Mouse (Mus musculus) embryo, embryonic 10.5 days (tissue): ENCODE results near the gene E330034G19Rik.
"Not testable (repeated sequence)": the region's sequence is repeated elsewhere in the genome, so short reads cannot be mapped to it uniquely, and the experiment has no call there.

Source experiments
- DNase-seq: peaks from one replicate; pipeline ENCODE4 v3.0.0-alpha.2; 2015; ENCODE audit warnings: low spot score

Gene E330034G19Rik

DNA sequence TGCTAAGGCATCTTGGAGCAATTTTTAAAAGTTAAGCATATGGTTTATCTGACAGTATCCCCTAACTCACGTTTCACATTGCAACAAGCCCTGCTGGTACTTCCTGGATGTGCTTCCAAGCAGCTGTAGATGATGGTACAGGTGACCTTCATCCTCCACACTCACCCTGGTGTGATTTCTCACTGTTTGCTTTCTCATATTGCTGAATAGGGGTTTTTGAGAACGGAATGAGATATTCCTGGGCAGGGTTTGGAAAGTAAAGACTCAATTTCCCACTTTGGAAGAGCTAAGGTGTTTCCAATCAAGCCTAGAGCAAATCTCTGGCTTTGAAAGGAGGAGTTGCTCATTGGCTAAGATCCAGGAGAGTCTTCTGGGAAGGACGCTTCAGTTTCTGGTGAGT, at the start of gene E330034G19Rik:
Gene E330034G19Rik (plus strand): TSS at position 301 of the 400 bp plus-strand sequence.
- no peak for DNase-seq

DNA sequence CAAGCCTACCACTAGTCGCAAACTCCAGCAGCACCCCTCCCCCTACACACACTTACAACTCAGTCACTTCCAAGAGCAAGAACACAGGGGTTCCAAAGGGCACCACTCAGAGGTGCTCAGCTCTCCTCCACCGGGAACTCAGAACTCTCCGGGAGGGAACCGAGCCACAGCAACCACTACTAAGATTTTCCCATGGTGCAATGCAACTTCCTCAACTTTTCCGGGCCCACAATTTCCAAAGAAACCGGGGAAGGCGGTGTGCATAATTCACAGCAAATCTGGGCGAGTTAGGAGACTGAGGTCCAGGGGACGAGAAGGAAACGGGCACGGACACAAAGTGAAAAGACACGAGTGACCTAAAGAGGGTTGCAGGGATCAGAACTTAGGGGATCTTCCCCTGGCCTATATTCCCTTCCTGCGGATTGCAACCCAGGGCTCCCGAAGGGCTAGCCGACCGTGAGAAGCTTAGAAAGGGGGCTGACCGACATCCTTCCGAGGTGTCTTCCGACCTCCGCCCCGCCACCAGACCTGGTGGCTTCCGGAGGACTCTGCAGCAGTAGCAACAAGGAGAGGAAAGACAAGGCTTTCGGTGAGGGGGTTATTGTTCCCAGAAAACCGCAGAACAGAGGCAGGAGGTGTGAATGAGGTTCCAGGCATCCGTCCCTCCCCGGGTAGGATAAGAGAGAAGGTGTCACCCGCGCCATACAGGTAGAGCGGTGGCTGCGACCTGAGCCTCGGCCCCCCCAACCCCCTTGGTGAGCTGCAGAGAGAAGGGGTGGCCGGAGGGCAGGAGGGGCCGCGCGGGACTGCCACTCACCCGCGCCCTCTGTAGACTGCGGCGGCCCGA, 48.5 kb upstream of the E330034G19Rik start:
- DNase-seq: peak; percentile 69

DNA sequence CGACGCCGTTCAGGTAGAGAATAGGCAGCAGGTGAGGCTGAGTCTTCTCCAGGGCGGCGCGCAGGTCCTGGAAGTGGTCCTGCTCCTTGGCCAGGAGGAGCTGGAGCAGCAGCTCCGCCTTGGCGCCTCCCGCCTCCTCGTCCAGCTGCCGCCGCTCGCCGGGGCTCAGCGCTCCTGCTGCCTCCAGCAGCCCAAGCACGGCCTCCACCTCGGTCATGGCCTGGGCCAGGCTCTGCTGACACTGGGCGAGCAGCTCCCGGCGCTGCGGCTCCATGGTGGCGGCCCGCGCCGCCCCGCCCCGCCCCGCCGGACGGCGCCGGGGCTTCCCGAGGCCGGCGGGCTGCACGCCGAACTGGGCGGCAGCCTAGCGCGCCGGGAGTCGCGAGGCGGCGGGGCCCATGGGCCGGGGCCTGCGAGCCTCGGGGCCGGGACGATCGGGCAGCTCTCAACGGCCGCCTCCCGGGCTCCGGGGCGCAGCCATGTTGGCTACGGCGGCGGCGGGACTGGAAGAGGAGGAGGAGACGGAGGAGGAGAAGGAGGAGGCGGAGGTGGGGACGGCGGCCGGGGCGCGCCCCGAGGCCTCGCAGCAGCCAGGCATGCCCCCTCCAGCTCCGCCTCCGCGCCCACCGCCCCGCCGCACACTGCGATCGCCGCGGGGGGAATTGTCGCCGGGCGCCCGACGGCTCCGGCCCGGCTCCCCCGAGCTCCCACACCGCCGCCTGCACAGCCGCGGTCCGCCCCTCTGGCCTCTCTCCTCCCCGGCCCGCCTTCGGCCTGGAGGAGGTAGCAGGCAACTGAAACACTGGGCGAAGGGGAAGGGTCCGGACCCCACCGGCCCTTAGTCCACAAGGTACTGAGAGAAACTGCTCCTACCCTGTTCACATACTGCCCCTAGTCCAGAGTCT, 47.6 kb upstream of the E330034G19Rik start, which contains the start of gene Dlg5:
Gene Dlg5 (minus strand): TSS at position 744 of the 905 bp plus-strand sequence.
- peak; percentile 71 for DNase-seq

DNA sequence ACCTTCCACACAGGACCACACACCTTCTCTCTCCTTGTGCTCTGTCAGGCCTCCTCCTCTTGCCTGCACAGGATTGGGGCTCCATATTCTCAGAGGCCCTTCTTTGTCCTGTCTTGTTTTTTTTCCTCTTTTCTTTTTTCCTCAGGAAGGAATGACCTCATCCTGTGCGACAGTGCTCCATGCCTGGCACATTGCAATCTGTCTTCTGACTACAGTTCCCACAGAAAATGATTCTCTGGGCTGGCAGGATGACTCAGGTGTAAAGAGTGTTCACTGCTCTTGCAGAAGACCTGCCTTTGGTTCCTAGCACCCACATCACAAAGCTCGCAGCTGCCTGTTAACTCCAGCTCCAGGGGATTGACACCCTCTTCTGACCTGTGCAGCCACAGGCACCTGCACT, 43.1 kb upstream of the E330034G19Rik start:
- no peak for DNase-seq

DNA sequence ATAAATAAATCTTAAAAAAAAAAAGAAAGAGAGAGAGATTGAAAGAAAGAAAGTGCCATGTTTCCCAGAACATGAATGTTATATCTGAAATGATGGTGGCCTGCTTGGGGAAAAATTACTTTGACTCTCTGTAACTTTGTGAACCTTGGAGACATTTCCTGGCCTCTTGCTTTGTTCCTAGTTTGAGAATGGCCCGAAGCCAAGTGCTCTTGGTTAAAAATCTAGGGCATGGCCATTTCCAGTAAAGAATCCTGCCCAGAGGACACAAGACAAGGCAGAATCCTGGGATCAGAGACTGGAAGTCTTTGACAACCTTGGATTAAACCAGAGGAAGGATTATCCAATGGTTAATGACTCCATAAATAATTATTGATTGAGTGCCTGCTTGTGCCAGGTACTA, 41.7 kb upstream of the E330034G19Rik start:
- DNase-seq: no peak

DNA sequence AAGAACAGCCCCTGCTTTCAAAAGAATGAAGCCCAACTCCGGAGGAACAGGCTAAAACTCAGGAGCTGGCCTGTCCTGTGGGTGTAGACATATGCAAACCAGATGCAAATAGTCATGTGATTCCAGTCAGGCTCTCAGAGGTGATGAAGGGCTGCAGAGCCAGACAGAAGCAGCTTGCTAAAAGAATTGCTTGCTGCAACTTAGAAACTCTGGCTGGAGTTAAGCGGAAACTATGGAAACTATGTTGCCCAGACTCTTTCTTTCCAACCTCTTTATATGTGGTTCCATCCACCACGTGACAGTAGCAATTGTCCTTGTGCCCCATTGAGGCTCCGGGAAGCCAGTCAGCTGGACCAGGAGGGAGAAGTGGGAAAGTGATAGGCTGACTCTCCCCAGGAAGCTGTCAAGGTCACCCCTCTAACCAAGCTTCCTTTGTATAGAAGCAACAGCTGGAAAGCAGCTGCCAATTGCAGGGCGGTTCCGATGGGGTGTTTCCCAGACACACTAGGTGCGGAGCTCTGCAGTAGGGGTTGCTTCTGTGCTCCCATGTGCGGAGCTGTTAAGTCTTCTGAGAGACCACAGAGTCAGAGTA, 39.3 kb upstream of the E330034G19Rik start:
- DNase-seq: peak; percentile 80

DNA sequence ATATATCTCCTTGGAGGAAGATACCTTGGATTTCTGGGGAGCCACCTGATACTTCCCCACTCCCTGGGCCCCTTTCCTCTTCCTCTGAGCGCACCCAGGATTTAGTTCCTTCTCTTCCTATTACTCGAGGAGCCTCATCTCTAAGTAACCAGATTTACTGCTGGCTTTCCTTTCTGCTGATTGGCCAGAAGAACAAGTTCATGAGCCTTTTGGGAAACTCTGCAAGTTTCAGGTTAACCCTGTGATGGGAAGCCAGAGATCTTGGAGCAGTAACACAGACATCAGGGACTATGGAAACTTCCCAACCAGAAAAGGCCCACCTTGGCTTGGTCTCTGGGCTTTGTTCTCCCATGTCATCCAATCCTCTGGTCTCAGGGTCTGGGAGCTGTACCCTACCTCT, 37.1 kb upstream of the E330034G19Rik start:
- no peak for DNase-seq

DNA sequence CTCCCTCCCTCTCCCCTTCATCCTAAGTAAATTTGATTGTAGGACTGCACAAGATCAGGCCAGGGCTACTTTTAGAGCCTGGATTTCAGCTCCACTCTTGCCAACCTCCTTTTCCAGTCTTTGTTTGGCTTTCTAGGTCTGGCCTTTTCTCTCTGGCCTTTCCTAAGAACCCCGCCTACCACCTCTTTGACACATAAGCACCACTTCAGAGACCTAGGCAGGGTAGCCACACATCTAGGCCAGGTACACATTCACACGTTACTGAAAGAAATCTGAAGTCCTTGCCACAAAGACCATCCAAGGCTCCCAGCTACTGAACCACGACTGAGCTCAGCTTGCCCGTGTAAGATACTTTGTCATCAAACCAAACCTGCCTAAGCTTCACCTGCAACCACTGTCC, 32.6 kb upstream of the E330034G19Rik start:
- DNase-seq: no peak

DNA sequence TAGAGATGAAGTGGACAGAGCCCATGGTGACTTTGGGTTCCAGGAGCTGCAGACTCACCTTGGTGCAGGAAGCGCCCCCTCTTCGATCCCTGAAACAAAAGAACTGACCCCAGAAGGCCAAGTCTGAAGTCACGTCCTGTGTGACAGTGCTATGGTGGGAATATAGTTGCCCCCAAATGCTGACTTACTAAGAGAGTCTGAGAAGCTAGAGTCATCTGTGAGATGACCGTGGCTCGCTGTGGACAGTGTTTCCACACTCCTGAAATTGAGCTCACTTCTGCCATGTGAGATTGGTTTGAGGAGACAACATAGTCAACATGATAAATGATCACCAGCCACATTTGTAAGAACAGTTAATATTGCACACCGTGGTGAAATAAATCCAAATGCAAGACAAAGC, 30.6 kb upstream of the E330034G19Rik start:
- no peak for DNase-seq

DNA sequence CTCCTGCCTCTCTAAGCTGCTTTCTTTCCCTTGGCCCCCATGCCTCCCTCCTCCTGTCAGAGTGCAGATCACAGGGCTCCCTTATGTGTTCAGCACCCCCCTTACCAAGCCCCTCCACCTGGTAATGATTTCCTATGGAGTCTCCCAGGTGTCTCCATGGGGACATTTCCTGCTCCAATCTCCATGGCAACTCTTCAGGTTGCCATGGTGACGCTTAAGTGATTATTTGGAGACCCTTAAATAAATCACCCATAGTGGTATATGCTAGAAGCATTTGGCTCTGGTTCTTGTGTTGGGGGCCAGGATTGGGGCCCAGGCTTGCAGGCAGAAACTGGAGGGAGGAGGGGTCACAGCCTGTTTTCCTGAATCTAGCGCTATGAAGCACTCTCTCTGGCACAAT, 30.1 kb upstream of the E330034G19Rik start:
- peak; percentile 88 for DNase-seq

DNA sequence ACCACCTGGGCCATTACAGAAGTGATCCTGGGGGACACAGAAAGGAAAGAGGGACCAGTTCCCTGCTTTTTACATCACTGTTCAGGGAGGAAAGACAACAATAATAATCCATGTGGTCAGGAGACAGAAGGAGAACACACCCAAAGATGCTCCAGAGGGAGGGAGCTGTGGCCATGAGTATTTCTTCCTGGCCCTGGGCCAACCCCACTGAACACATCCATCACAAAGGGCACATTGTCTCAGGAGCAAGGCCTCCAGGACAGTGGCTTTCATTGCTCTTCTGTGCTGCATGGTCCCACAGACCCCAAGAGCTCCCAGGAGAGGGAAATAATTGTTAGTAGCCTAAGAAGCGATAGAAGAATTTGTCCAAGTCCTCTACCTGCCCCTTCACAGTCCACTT, 23.4 kb upstream of the E330034G19Rik start:
- DNase-seq: no peak

DNA sequence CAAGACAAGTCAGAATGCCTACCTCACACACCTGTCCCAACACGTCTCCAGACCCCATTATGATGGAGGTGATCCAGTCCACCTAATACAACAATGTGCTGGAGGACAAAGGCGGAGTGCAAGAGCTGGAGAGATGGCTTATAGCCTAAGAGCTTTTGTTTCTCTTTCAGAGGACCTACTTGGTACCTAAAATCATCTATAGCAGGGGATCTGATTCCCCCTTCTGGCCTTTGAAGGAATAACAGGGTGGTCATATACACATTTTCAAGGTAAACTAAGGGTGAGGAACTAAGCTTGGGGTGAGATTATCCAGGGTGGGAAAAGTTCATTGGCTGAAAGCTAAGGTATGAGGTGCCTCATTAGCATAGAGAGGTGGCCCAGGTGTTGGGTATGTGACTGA, 19.4 kb upstream of the E330034G19Rik start:
- peak; percentile 63 for DNase-seq

DNA sequence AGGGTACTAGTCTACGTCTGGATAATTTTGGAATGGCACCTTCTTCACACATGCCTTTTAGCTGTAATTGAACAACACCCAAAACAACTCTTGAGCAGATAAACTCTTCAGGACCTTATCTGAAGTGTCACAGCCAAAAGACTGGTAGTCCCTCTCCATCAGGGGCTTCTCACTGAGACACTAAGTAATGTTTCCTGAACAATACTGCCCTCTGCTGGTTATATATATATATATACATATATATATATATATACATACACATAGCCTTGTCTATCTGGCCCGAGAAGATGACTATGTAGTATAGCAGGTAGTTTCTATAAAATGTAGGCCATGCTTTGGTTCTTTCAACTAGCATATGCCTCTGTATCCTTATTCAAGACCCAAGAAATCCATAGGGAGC, 17.5 kb upstream of the E330034G19Rik start:
- DNase-seq: peak; percentile 70

DNA sequence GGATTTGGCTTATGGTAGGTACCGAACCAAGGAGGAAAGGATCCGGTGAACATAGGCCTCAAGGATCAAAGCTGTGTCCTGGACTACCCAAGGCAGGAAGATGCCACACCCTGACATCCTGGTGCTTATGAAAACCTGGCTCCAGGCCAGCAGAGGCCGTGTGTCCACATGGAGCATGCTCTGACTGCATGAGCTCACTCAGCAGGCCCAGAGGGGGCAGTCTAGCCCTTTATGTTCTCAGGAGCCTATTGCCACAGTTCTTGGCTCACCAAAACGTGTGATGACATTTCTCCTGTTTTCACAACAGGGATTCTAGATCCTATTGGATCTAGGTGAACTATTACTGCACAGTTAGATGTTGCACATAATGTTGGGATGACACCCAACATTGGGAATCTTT, 11.7 kb upstream of the E330034G19Rik start:
- no peak for DNase-seq

DNA sequence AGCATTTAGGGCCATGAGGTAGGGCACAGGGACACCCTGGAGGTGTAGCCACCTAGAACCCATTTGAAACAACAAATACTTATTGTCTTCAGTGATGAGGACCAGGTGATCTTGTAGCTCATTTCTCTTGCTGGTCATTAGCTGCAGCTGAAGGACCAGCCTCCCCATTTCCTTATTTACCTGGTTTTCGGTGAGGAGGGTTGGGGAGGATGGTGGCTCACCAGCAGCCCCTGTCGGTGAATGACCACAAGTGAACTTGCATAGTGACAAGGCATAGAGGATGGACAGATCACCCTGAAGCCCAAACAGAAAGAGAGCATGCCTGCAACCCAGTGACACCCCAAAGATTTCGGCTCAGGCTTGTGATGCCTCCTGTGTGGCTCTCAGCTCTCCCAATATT, 10.7 kb upstream of the E330034G19Rik start:
- DNase-seq: no peak

DNA sequence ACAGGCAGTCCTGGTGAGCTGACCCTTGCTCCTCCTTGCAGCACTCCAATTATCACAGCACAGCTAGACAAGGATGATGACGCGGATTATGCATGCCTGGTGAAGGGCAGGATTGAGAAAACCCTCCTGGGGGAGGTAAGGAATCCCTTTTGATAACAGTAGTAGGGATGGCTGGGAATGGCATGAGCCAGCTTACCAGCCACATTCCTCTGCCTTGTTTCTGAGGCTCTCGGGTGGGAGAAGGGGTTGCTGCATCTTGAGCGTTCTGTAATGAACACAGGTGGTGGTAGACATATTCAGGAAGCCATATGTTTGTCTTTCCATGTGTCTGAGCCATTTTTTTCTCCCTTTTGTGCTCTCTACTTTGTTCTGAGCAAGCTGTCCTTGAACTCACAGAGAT, 6.9 kb upstream of the E330034G19Rik start:
- DNase-seq: no peak

DNA sequence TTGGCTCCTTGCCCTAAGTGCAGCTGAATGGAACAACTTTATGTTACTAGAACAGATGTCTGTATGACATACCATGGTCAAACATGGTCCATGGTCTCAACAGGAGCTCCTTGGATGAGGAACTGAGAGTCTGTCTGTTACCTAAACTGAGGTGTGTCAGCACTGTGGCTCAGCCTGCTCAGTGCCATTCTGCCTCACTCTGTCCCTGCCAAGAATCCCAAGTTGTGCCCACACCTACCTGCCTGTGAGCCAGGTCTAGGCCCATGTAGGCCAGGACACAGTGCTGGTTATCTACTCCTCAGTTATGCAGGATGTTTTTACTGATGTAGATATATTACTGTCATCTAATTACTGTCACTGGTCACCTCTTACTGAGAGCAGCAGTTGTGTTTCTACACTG, 2.3 kb upstream of the E330034G19Rik start:
- no peak for DNase-seq

DNA sequence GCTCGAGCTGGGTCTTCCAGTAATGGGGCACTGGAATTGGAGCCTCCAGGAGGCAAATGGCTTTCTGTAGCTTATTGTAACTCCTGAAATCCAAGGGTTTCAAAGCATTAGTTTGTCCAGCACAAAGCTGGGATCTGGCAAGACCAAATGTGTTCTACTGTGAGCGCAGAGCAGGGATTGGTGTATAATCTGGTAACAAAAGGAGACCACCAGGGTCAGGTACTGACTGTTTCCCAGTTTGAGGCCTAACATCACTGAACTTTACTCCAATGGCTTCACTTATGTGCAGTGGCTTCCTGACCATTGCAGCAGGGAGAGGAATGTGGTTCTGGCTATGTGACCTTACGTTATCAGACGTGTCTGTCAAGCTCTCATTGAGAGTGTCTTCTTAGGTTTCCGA, 617 bp downstream of the E330034G19Rik start:
- DNase-seq: no peak

DNA sequence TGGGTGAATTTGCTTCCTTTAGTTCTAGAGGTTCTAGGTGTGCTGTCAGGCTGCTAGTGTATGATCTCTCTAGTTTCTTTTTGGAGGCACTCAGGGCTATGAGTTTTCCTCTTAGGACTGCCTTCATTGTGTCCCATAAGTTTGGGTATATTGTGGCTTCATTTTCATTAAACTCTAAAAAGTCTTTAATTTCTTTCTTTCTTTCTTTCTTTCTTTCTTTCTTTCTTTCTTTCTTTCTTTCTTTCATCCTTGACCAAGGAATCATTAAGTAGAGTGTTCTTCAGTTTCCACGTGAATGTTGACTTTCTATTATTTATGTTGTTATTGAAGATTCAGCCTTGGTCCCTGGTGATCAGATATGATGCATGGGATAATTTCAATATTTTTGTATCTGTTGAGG, 9.1 kb downstream of the E330034G19Rik start:
- not testable (repeated sequence) for DNase-seq

DNA sequence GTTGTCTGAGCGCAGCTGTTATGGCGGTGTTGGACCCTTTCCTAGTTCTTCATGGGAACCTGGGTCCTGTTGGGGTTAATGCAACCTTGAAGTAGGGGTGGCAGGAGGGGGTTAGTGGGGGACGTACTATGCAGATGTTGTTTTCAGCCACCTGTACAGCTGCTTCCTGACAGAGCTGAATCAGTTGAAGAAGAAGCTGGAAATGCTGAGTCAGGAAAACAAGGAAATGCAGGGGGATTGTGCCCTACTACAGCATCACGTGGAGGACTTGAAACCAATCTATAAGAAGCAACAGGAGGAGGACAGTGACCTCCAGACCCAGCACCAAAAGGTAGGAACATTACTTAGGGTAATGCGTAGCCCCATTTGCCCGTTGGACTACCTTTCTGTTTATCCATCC, 13.7 kb downstream of the E330034G19Rik start:
- no peak for DNase-seq

DNA sequence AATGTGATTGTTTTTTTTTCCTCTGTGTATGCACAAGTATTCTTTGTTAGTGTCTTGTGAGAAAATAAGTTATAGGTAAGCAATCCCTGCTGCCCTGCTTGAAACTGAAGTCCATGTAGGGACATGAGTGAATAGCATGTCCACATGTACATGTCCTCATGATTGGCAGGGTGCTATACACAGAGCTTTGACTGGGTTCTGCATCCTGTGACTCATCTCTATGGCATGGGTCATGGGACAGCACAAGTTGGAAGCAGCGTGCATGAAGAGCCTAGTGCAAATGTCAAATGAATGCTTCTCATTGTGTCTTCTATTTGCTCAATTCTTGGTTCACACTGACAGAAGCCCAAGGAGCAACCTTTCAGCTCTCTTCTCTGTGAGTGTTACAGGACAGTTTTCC, 14.1 kb downstream of the E330034G19Rik start:
- DNase-seq: no peak

DNA sequence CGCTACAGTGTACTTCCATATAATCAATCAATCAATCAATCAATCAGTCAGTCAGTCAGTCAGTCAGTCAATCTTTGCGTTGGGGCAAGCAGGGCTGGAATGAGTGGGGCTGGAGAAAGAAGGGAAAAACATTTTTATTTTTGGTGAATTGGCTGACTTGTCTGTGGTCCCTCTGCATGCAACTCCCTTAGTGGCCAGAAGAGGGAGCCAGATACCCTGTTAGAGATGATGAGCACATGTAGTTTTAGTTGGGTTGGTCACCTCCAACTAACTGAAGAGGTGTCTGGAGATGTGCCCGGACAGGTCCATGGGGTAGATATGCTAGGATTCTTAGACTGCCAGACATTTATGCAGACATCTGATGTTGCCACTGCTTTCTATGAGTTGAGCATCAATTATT, 18.1 kb downstream of the E330034G19Rik start:
- peak; percentile 85 for DNase-seq

DNA sequence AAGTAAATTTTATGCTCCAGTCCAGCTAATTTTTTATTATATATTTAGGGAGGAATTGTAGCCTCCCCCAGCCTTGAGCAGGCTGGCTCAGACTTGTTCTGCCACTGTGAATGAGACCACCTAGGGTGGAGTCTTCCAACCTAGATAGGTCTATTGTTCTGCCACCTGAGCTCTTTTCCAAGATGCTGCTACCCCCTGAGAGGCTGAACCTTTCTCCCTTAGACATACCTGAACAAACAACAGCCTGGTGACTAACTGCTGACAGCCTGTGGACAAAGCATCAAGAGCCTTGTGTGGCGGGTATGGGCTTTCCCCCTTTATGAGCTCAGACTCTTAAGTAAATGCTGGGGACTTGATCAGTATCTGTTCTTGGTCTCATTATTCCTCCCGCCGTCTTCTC, 54.0 kb downstream of the E330034G19Rik start:
- not testable (repeated sequence) for DNase-seq
